Mouse (Mus musculus) liver, embryonic 13.5 days (tissue): ENCODE results near the gene Taar7f. TPM values are rescaled to one million over a fixed set of nuclear protein-coding genes. Genes with fewer than 3 reads are reported as not detected.
"Not testable (repeated sequence)": the region's sequence is repeated elsewhere in the genome, so short reads cannot be mapped to it uniquely, and the experiment has no call there.

Experiments
- ATAC-seq: fragments of 200-750 bp; cut with Nextera tagmentation; 2 replicates; pipeline ENCODE4 v1.8.0; 2017; ENCODE audit warnings: low read depth, mild to moderate bottlenecking, moderate number of reproducible peaks, moderate library complexity
- DNase-seq: peaks from one replicate; pipeline ENCODE4 v3.0.0; 2022
- H3K27ac ChIP-seq: fragments of 300-500 bp; sonication (generic); 2 replicates; pipeline ENCODE4 v1.5.1; 2015; ENCODE audit warnings: moderate library complexity, mild to moderate bottlenecking, inconsistent platforms
- H3K27me3 ChIP-seq: fragments of 300-500 bp; sonication (generic); 2 replicates; pipeline ENCODE4 v1.6.1; 2015; ENCODE audit warnings: mild to moderate bottlenecking, inconsistent platforms
- H3K36me3 ChIP-seq: fragments of 300-500 bp; sonication (generic); 2 replicates; pipeline ENCODE4 v1.6.1; 2015; ENCODE audit warnings: mild to moderate bottlenecking, inconsistent platforms
- H3K4me1 ChIP-seq: fragments of 300-500 bp; sonication (generic); replicated peaks from 2 replicates; pipeline ENCODE4 v1.6.1; 2015; ENCODE audit warnings: inconsistent platforms
- H3K4me2 ChIP-seq: fragments of 300-500 bp; sonication (generic); 2 replicates; pipeline ENCODE4 v1.6.1; 2015; ENCODE audit warnings: inconsistent platforms, mild to moderate bottlenecking, moderate library complexity
- H3K4me3 ChIP-seq: fragments of 300-500 bp; sonication (generic); replicated peaks from 2 replicates; pipeline ENCODE4 v1.5.1; 2015; ENCODE audit warnings: mild to moderate bottlenecking, inconsistent platforms
- H3K9ac ChIP-seq: fragments of 300-500 bp; sonication (generic); 2 replicates; pipeline ENCODE4 v1.6.1; 2015; ENCODE audit warnings: mild to moderate bottlenecking, inconsistent platforms
- H3K9me3 ChIP-seq: fragments of 300-500 bp; sonication (generic); replicated peaks from 2 replicates; pipeline ENCODE4 v1.6.1; 2016; ENCODE audit warnings: inconsistent platforms
- WGBS: fragments of 180-500 bp; shearing (Covaris S2); methylation state at CpG from one replicate; pipeline ENCODE4 v1.1.7; 2015; ENCODE audit not compliant: insufficient replicate concordance; 5-methylcytosine and 5-hydroxymethylcytosine counted together
- polyA plus RNA-seq: library from polyadenylated mRNA; unstranded; fragments of >200 nt; fragmentation: Nextera tagmentation; extraction: Ambion mirVana; gene quantifications from 2 replicates; pipeline ENCODE4 v1.2.1, GENCODE M21; 2015

Gene Taar7f
- not detected in 2 replicates for polyA plus RNA-seq

- no peak for DNase-seq
- ATAC-seq = no peak
- Histone ChIP-seq H3K4me1 (0 out of 2 replicates have a peak, but pooled peaks cover 3% of the 10 kb centered on the region), H3K4me3 (no peak within 1 kb of the TSS), H3K9ac (no peak within 1 kb of the TSS), H3K36me3 (no peaks in the 10 kb centered on the region), H3K27ac (no peak within 1 kb of the TSS), H3K4me2 (no peak within 1 kb of the TSS), H3K27me3 (no peaks in the 10 kb centered on the region), H3K9me3 (no peaks in the 10 kb centered on the region)
Observed at GRCm38 (mm10) chr10:24049210-24049609, at the start of gene Taar7f. Gene Taar7f, plus strand, starts transcription at chr10:24049510.

GRCm38 (mm10) chr10:23999639-24000038, 49.7 kb upstream of the Taar7f start, which contains the start of gene Taar7b:
Gene Taar7b, plus strand, starts transcription at chr10:23999939.
- no peaks in the 10 kb centered on the region for H3K9me3 ChIP-seq
- H3K4me1 ChIP-seq = no peaks in the 10 kb centered on the region
- H3K27me3 ChIP-seq = no peaks in the 10 kb centered on the region
- no peak within 1 kb of the TSS for H3K9ac ChIP-seq
- DNase-seq = no peak
- no peak within 1 kb of the TSS for H3K4me2 ChIP-seq
- H3K27ac ChIP-seq = no peak within 1 kb of the TSS
- no peak for ATAC-seq
- WGBS = 63% methylated on average over 1 of the region's 1 CpGs
- no peaks in the 10 kb centered on the region for H3K36me3 ChIP-seq
- H3K4me3 ChIP-seq = no peak within 1 kb of the TSS

GRCm38 (mm10) chr10:24006442-24006841, 42.9 kb upstream of the Taar7f start:
- Histone ChIP-seq H3K27ac (no peak overlapping the region), H3K9ac (no peak overlapping the region), H3K9me3 (no peaks in the 10 kb centered on the region), H3K27me3 (no peaks in the 10 kb centered on the region), H3K4me2 (no peak overlapping the region), H3K4me1 (peaks cover 30% of the 10 kb centered on the region), H3K36me3 (no peaks in the 10 kb centered on the region), H3K4me3 (no peak overlapping the region)
- no peak for DNase-seq
- 47% methylated on average over 1 of the region's 1 CpGs for WGBS
- ATAC-seq = 0 out of 2 replicates have a peak, but pooled peaks have one; percentile 40

- peak overlapping the region; percentile 19; the same call in 1 of the 2 replicates for H3K4me2 ChIP-seq
Observed at GRCm38 (mm10) chr10:24007034-24007433, 42.3 kb upstream of the Taar7f start.

GRCm38 (mm10) chr10:24008143-24008542, 41.2 kb upstream of the Taar7f start:
- Histone ChIP-seq H3K9ac (no peak overlapping the region), H3K27me3 (no peaks in the 10 kb centered on the region), H3K4me2 (peak overlapping the region; percentile 12; the same call in 1 of the 2 replicates), H3K27ac (peak overlapping the region; percentile 57), H3K4me3 (no peak overlapping the region), H3K4me1 (peaks cover 30% of the 10 kb centered on the region), H3K9me3 (no peaks in the 10 kb centered on the region), H3K36me3 (no peaks in the 10 kb centered on the region)
- 35% methylated on average over 1 of the region's 1 CpGs for WGBS
- DNase-seq (no peak), ATAC-seq (peak; percentile 60)

More at GRCm38 (mm10) chr10:24007034-24007433, 42.3 kb upstream of the Taar7f start:
- 25% methylated on average over 2 of the region's 2 CpGs for WGBS
- H3K9ac ChIP-seq = no peak overlapping the region
- H3K4me3 ChIP-seq = no peak overlapping the region
- H3K36me3 ChIP-seq = no peaks in the 10 kb centered on the region
- peak overlapping the region; percentile 57; the same call in 1 of the 2 replicates for H3K27ac ChIP-seq
- H3K9me3 ChIP-seq = no peaks in the 10 kb centered on the region
- peak; percentile 36 for DNase-seq
- H3K4me1 ChIP-seq = peaks cover 30% of the 10 kb centered on the region
- ATAC-seq = peak; percentile 87
- no peaks in the 10 kb centered on the region for H3K27me3 ChIP-seq

- ATAC-seq = no peak
Observed at GRCm38 (mm10) chr10:24026922-24027321, 22.4 kb upstream of the Taar7f start, which contains the start of gene Taar7d. Gene Taar7d, plus strand, starts transcription at chr10:24027222.

GRCm38 (mm10) chr10:24031347-24031746, 18.0 kb upstream of the Taar7f start:
- Histone ChIP-seq H3K9ac (no peak overlapping the region), H3K27me3 (no peaks in the 10 kb centered on the region), H3K9me3 (no peaks in the 10 kb centered on the region), H3K4me1 (no peaks in the 10 kb centered on the region), H3K4me2 (no peak overlapping the region), H3K36me3 (no peaks in the 10 kb centered on the region), H3K27ac (no peak overlapping the region), H3K4me3 (no peak overlapping the region)
- no peak for DNase-seq
- ATAC-seq = no peak

More at GRCm38 (mm10) chr10:24026922-24027321, 22.4 kb upstream of the Taar7f start, which contains the start of gene Taar7d:
- no peak for DNase-seq
- H3K9me3 ChIP-seq = no peaks in the 10 kb centered on the region
- H3K4me3 ChIP-seq = no peak within 1 kb of the TSS
- H3K4me2 ChIP-seq = no peak within 1 kb of the TSS
- H3K9ac ChIP-seq = no peak within 1 kb of the TSS
- no peaks in the 10 kb centered on the region for H3K36me3 ChIP-seq
- no peaks in the 10 kb centered on the region for H3K4me1 ChIP-seq
- H3K27ac ChIP-seq = no peak within 1 kb of the TSS
- H3K27me3 ChIP-seq = no peaks in the 10 kb centered on the region

- H3K36me3 ChIP-seq = no peaks in the 10 kb centered on the region
- no peaks in the 10 kb centered on the region for H3K27me3 ChIP-seq
- no peak within 1 kb of the TSS for H3K9ac ChIP-seq
- ATAC-seq (no peak), DNase-seq (no peak)
- peaks cover 22% of the 10 kb centered on the region for H3K4me1 ChIP-seq
- WGBS = 80% methylated on average over 2 of the region's 2 CpGs
- no peak within 1 kb of the TSS for H3K27ac ChIP-seq
- H3K9me3 ChIP-seq = no peaks in the 10 kb centered on the region
- no peak within 1 kb of the TSS for H3K4me3 ChIP-seq
- H3K4me2 ChIP-seq = no peak within 1 kb of the TSS
Observed at GRCm38 (mm10) chr10:24037314-24037713, 12.0 kb upstream of the Taar7f start, which contains the start of gene Taar7e. Gene Taar7e, plus strand, starts transcription at chr10:24037614.

GRCm38 (mm10) chr10:24040120-24040869, 9.0 kb upstream of the Taar7f start:
- H3K4me1 ChIP-seq = peaks cover 22% of the 10 kb centered on the region
- ATAC-seq = peak; percentile 90
- no peak overlapping the region for H3K4me3 ChIP-seq
- DNase-seq = peak; percentile 14
- no peaks in the 10 kb centered on the region for H3K27me3 ChIP-seq
- H3K9ac ChIP-seq = no peak overlapping the region
- no peaks in the 10 kb centered on the region for H3K36me3 ChIP-seq
- peak overlapping the region; percentile 14; the same call in 1 of the 2 replicates for H3K4me2 ChIP-seq
- peak overlapping the region; percentile 73 for H3K27ac ChIP-seq
- H3K9me3 ChIP-seq = no peaks in the 10 kb centered on the region
- 27% methylated on average over 2 of the region's 2 CpGs for WGBS

GRCm38 (mm10) chr10:24052039-24052438, 2.7 kb downstream of the Taar7f start:
- 24% methylated on average over 5 of the region's 5 CpGs for WGBS
- Histone ChIP-seq H3K4me3 (no peak overlapping the region), H3K9me3 (no peaks in the 10 kb centered on the region), H3K27ac (no peak overlapping the region), H3K4me2 (no peak overlapping the region), H3K27me3 (no peaks in the 10 kb centered on the region), H3K4me1 (0 out of 2 replicates have a peak, but pooled peaks cover 3% of the 10 kb centered on the region), H3K9ac (no peak overlapping the region), H3K36me3 (no peaks in the 10 kb centered on the region)
- DNase-seq (peak; percentile 10), ATAC-seq (peak; percentile 86)

- H3K9ac ChIP-seq = no peak overlapping the region
- ATAC-seq = no peak
- H3K27me3 ChIP-seq = no peaks in the 10 kb centered on the region
- no peak for DNase-seq
- no peaks in the 10 kb centered on the region for H3K9me3 ChIP-seq
- no peak overlapping the region for H3K4me3 ChIP-seq
- 43% methylated on average over 3 of the region's 3 CpGs for WGBS
- H3K36me3 ChIP-seq = no peaks in the 10 kb centered on the region
- H3K4me1 ChIP-seq = no peaks in the 10 kb centered on the region
- H3K4me2 ChIP-seq = no peak overlapping the region
- no peak overlapping the region for H3K27ac ChIP-seq
Observed at GRCm38 (mm10) chr10:24058986-24059385, 9.7 kb downstream of the Taar7f start.

GRCm38 (mm10) chr10:24074751-24075150, 25.4 kb downstream of the Taar7f start:
- H3K4me2 ChIP-seq, H3K9me3 ChIP-seq, ATAC-seq, H3K4me3 ChIP-seq, H3K9ac ChIP-seq, H3K4me1 ChIP-seq, H3K27me3 ChIP-seq, DNase-seq, H3K27ac ChIP-seq, H3K36me3 ChIP-seq: not testable (repeated sequence)
- WGBS = 20% methylated on average over 2 of the region's 2 CpGs
